Mouse (Mus musculus): ENCODE results near the gene Nfatc4. TPM values are rescaled to one million over a fixed set of nuclear protein-coding genes. Genes with fewer than 3 reads are reported as not detected.
A peak's percentile ranks its signal among the peaks of the same experiment; 100 is the strongest.

The Nfatc4 gene
- 1 to 10 TPM in 1 of 26 experiments, under 1 TPM in 3, not detected in 22; 0.24 to 4.9 (median 0.27) TPM for total RNA-seq (2018; cell fraction: chromatin; rRNA removed)
- total RNA-seq (2018; cell fraction: cytosol; rRNA removed), result under 1 TPM in 1 of 26 experiments, not detected in 25; 0.06 TPM
- under 1 TPM in 2 of 26 experiments, not detected in 24; 0.59 to 0.62 TPM for total RNA-seq (2018; cell fraction: nucleus; rRNA removed)
- not detected in 3 replicates for polyA plus RNA-seq (2018)

DNA sequence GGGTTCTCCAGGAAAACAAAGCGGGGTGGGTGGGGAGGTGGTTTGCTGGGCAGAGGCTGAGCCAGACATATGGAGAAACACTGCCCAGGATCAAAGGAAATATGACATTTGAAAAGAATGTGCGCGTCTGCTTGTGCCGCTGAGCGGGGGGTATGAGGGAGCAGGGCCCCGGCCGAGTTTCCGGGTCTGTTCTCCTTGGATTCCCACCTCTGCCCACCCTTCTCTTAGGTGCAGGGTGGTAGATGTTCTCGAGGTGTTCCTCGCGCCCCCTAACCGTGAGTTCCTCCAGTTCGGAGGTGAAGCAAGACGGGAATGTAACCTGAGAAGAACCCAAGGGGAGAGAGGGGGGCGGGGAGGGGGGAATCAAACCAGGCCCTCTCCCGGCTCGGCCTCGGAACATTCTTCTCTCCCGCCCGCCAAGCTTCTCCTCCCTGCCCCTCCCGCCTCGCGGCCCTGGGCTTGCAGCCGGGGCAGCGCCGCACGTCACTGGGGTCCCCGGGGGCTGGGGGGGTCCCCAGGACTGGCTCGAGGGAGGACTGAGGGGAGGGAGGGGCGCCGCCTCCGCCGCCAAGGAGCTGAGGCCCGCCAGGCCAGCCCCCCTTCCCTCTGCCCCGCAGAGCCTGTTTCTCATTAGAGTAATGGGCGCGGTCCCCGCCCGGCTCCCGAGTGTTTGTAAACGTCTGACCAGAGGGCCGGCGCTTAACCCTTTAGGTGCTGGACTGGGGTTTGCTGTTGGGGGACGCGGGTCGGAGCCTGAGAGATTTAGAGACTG, at the start of gene Nfatc4:
Gene Nfatc4, plus strand, starts transcription at position 154 of the 772 bp plus-strand sequence.
- Histone ChIP-seq H3K4me3 (ENCODE audit: inconsistent target) (no peak within 1 kb of the TSS; the same call in 1 of the 2 replicates), H3K79me2 (ENCODE audit: inconsistent target) (no peaks in the 10 kb centered on the region), H3K27ac (no peak within 1 kb of the TSS), H3K36me3 (ENCODE audit: inconsistent target) (no peaks in the 10 kb centered on the region)
- WGBS (ENCODE audit: missing documents), result 3% methylated on average over 43 of the region's 46 CpGs

DNA sequence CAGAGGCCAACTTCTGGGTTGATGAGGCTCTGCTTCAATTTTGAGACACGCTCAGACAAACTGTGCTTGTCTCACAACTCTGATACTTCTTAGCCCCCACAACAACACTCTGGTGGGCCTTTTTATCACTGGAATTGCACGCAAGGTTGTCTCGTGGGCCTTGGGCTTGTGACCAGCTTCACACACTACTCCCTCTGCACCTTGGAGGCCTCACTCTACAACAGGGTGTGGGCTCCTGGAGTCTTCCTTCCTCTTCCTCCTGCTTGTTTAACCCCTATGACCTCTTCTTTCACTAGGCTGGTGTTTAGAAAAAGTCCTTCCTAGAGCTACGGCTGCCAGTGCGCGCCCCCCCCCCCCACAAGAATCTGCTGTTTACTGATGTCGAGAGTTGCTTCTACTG, 46.2 kb upstream of the Nfatc4 start:
- H3K4me3 ChIP-seq (ENCODE audit: inconsistent target), result no peak overlapping the region
- no peaks in the 10 kb centered on the region for H3K36me3 ChIP-seq (ENCODE audit: inconsistent target)
- H3K27ac ChIP-seq, result no peak overlapping the region
- no peaks in the 10 kb centered on the region for H3K79me2 ChIP-seq (ENCODE audit: inconsistent target)
- 65% methylated on average over 7 of the region's 7 CpGs for WGBS (ENCODE audit: missing documents)

DNA sequence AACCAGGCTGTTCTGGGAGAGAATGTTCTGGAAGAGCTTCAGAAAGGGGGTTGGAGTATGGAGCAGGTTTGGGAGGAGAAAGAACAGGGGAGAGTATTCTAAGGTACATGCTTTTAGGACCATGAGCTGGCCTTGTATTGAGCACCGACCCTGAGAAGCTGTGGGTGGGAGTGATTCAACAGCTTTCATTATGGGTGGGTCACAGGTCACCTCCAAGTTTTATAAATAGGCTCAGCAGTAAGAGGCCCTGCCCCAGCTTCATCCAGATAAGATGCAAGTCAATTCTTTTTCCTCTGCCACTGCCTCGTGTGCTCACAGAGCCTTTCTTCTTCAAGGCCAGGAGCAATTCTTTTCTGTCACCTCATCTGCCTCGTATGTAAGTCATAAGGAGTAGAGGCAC, 45.8 kb upstream of the Nfatc4 start:
- no peaks in the 10 kb centered on the region for H3K36me3 ChIP-seq (ENCODE audit: inconsistent target)
- no peaks in the 10 kb centered on the region for H3K79me2 ChIP-seq (ENCODE audit: inconsistent target)
- no peak overlapping the region for H3K27ac ChIP-seq
- 52% methylated on average over 3 of the region's 3 CpGs for WGBS (ENCODE audit: missing documents)
- no peak overlapping the region for H3K4me3 ChIP-seq (ENCODE audit: inconsistent target)

DNA sequence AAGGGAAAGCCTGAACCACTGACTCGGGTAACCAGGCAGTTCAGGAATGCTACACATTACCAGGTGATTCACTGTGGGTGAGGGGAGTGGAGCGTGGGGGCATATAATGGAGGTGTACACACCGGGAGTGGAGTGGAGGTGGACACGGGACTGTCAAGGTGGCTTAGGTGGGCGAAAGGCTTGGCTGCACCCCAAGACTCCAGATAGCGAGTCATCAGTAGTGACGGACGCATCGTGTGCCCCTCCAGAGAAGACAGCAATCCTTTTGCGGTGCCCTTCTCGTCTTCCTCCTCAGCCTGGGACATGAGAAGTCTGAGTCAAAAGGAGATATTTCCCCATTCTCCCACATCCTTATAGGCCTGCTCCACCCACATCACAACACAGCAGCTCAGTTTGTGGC, 45.1 kb upstream of the Nfatc4 start:
- H3K27ac ChIP-seq, result no peak overlapping the region
- no peaks in the 10 kb centered on the region for H3K36me3 ChIP-seq (ENCODE audit: inconsistent target)
- 64% methylated on average over 11 of the region's 11 CpGs for WGBS (ENCODE audit: missing documents)
- no peaks in the 10 kb centered on the region for H3K79me2 ChIP-seq (ENCODE audit: inconsistent target)
- H3K4me3 ChIP-seq (ENCODE audit: inconsistent target), result no peak overlapping the region

DNA sequence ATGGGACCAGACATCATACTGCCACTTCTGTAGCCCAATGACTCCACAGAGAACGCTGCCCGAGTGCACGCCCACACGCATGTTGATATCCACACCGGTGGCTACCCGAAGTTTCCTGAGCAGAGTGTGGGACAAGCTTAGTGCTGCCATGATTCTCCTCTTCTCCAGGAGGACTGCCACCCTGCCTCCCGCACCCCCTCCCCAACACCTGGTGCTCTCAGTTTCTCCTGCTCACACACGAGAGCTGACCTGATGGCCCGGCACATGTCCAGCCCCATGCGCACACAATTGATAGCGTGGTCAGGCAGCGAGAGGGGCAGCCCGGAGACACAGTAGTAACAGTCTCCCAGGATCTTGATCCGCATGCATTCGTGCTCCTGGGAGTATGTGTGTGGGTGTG, 44.3 kb upstream of the Nfatc4 start:
- WGBS (ENCODE audit: missing documents), result 97% methylated on average over 15 of the region's 15 CpGs
- no peak overlapping the region for H3K4me3 ChIP-seq (ENCODE audit: inconsistent target)
- no peaks in the 10 kb centered on the region for H3K79me2 ChIP-seq (ENCODE audit: inconsistent target)
- H3K27ac ChIP-seq, result no peak overlapping the region
- H3K36me3 ChIP-seq (ENCODE audit: inconsistent target), result no peaks in the 10 kb centered on the region

DNA sequence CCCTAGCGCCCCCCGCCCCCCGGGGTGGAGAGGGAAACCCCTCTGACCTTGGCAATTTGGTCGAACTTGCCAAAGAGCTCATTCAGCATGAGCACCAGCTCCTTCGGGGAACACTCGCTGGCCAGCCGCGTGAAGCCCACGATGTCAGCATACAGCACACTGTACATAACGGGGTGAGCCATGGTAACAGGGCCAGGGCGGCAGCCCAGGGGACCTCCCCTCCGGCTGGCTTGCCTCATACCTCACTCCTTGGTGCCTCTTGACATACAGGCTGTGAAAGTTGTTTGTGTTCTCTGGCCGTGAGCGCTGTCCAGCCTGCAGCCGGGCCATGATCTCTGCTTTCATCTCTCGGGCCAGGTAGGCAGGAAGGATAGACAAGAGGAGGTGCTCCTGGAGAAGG, 43.3 kb upstream of the Nfatc4 start:
- Histone ChIP-seq H3K36me3 (ENCODE audit: inconsistent target) (no peaks in the 10 kb centered on the region), H3K4me3 (ENCODE audit: inconsistent target) (no peak overlapping the region), H3K27ac (no peak overlapping the region), H3K79me2 (ENCODE audit: inconsistent target) (no peaks in the 10 kb centered on the region)
- 84% methylated on average over 13 of the region's 16 CpGs for WGBS (ENCODE audit: missing documents)

DNA sequence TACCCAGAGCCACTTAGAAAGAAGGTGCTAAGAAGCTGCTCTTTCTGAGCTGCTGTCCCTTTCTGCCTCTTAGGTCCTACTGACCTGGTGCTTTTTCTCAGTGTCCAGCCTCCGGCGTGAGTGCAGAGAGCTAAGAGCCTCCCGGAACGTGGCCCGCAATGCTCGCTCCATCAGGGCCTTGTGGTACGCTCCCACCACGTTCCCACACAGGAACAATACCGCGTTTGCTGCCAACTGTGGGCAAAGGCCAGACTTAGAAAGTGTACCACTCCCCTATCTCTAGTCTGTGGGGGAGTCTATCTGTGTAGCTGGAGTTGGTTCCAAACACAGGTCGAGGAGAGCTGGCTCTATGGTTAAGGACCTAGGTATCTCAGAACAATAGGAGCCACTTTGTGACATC, 42.2 kb upstream of the Nfatc4 start:
- Histone ChIP-seq H3K36me3 (ENCODE audit: inconsistent target) (no peaks in the 10 kb centered on the region), H3K79me2 (ENCODE audit: inconsistent target) (no peaks in the 10 kb centered on the region), H3K27ac (no peak overlapping the region), H3K4me3 (ENCODE audit: inconsistent target) (no peak overlapping the region)
- WGBS (ENCODE audit: missing documents), result 75% methylated on average over 11 of the region's 11 CpGs

DNA sequence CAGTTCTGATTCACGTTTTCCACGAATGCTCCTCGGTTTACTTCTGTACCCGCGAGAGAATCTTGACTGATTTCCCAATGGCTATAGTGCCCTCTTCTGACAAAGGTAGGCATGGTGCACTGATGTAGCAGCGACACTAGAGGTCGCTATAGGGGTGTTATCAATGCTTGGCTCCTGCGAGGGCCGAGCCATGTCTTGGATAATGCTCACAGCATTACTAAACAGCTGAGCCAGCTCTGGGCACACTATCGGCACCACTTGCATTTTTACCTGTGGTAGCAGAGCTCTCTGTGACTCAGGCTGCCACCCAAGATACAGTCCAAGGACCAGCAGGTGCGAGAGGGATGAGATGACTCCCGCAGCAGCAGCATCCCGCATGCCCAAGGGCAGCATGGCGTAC, 41.6 kb upstream of the Nfatc4 start:
- no peak overlapping the region for H3K4me3 ChIP-seq (ENCODE audit: inconsistent target)
- no peak overlapping the region for H3K27ac ChIP-seq
- 25% methylated on average over 14 of the region's 14 CpGs for WGBS (ENCODE audit: missing documents)
- H3K79me2 ChIP-seq (ENCODE audit: inconsistent target), result no peaks in the 10 kb centered on the region
- no peaks in the 10 kb centered on the region for H3K36me3 ChIP-seq (ENCODE audit: inconsistent target)

DNA sequence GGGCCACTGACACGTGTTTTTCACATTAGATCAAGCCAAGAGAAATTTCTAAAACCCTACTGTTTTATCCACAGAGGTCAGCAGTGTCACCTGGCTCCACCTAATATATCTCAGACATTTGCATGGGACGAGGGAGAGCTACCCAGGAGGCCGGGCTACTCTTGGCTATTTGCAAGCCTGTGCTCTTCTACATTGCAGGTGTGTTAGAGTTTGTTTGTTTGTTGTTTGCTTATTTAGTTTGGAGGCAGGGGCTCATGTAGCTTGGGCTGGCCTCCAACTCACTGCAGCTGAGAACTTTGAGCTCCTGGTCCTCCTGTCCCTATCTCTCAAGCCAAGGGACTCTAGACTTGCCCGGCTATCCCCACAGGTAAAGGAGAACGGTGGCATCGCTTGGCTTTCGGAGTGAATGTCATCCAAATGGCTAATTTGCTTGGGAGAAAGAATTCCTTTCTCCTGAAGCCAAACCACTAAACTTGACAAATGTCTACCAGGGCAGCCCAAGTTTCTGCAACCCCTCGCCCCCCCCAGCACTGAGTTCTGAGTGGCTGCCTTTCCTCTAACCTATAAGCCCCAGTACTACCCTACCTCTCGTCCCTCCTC, 40.5 kb upstream of the Nfatc4 start:
- H3K27ac ChIP-seq, result no peak overlapping the region

DNA sequence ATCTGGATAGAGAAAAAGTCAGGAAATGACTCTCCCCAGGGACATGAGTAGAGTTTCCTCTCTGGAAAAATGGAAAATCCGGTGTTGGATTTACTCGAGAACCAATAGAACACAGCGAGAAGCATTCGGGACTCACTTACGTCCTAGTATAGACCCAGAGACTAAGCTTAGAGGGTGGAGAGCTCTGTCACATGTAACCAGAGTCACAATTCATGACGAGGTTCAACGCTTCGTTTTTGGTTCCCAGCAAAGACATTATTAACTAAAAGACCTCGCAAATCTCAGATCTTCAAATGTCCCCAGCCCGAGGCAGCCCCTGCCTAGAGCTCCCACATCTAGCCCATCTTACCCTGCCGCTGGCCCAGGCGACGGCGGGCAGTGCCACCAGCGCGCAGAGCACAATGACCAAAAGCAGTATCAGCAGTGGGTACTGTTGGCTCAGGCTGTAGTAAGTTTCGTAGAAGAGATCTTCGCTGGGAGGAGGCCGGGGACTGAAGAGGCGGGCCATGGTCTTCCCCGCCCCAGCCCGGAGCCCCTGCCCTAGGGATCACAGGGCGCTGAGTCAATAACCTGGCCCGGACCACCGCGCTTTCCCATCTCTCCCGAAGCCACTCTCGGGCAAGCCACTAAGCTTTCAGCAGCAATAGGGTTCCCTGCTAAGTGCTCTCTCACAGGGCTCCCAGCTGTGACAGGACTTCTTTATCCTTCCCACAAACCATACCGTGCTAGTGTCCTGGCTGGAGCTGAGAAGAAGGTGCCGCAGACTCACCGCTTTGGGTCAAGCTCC, 39.6 kb upstream of the Nfatc4 start:
- Histone ChIP-seq H3K27ac (no peak overlapping the region), H3K36me3 (ENCODE audit: inconsistent target) (no peaks in the 10 kb centered on the region), H3K4me3 (ENCODE audit: inconsistent target) (no peak overlapping the region), H3K79me2 (ENCODE audit: inconsistent target) (no peaks in the 10 kb centered on the region)
- 45% methylated on average over 30 of the region's 31 CpGs for WGBS (ENCODE audit: missing documents)

More for the DNA sequence above, 40.5 kb upstream of the Nfatc4 start:
- no peaks in the 10 kb centered on the region for H3K36me3 ChIP-seq (ENCODE audit: inconsistent target)
- H3K4me3 ChIP-seq (ENCODE audit: inconsistent target), result no peak overlapping the region
- 73% methylated on average over 9 of the region's 9 CpGs for WGBS (ENCODE audit: missing documents)
- no peaks in the 10 kb centered on the region for H3K79me2 ChIP-seq (ENCODE audit: inconsistent target)

DNA sequence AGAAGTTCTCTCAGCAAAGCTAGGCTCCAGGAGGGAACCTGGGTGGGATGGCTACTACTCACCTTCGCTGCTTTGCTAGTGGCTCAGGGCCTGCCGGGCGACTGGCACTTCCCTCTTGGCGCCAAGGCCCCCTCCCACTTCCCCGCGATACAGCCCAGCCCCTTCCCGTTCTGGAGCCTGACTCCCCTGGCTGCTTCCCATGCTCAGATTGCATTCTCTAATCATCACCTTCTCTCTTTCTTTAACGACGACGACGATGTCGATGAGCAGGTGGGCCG, 39.0 kb upstream of the Nfatc4 start, which contains the start of gene Adcy4:
Gene Adcy4, minus strand, starts transcription at position 138 of the 278 bp plus-strand sequence.
- no peak within 1 kb of the TSS for H3K27ac ChIP-seq
- 61% methylated on average over 13 of the region's 13 CpGs for WGBS (ENCODE audit: missing documents)
- H3K36me3 ChIP-seq (ENCODE audit: inconsistent target), result no peaks in the 10 kb centered on the region
- H3K4me3 ChIP-seq (ENCODE audit: inconsistent target), result no peak within 1 kb of the TSS
- no peaks in the 10 kb centered on the region for H3K79me2 ChIP-seq (ENCODE audit: inconsistent target)

DNA sequence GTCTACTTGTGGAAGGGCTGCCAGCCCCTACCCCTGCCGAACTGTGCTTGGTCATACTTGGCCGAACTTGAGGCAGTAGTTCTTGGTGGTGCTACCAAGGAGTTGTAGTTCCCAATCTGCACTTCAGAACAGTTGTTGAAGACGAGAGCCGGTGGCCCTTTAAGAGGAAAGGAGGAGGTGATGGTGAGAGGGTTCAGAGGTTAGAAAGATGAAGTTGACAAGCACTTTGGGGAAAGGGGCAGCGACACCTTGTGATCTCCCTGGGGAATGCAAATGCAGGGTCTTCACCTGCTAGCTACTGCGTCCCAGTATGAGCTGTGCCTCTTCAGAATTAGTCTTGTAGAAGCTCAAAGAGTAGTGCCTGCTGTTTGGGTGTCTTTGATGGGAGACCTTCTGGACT, 37.7 kb upstream of the Nfatc4 start:
- Histone ChIP-seq H3K79me2 (ENCODE audit: inconsistent target) (no peaks in the 10 kb centered on the region), H3K36me3 (ENCODE audit: inconsistent target) (no peaks in the 10 kb centered on the region), H3K27ac (no peak overlapping the region), H3K4me3 (ENCODE audit: inconsistent target) (no peak overlapping the region)
- 92% methylated on average over 6 of the region's 6 CpGs for WGBS (ENCODE audit: missing documents)

DNA sequence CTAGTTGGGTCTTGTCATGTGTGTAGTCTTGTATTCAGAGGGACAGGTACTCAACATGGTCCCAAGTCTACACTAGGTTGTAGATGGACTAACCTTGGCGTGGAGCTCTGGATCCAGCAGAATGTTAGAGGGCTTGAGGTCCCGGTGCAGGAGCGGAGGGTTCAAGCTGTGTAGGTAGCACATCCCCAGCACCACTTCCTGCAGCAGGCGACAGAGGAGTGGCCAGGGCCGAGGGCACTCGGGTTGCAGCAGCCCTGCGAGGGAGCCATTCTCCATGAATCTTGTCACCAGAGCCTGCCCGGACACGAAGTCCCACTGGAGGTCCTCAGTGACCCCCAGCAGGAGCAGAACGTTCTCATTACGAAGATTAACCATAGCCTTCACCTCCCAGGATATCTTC, 35.2 kb upstream of the Nfatc4 start:
- Histone ChIP-seq H3K36me3 (ENCODE audit: inconsistent target) (no peaks in the 10 kb centered on the region), H3K27ac (no peak overlapping the region), H3K79me2 (ENCODE audit: inconsistent target) (no peaks in the 10 kb centered on the region), H3K4me3 (ENCODE audit: inconsistent target) (peak overlapping the region; percentile 73)
- WGBS (ENCODE audit: missing documents), result 59% methylated on average over 11 of the region's 11 CpGs

DNA sequence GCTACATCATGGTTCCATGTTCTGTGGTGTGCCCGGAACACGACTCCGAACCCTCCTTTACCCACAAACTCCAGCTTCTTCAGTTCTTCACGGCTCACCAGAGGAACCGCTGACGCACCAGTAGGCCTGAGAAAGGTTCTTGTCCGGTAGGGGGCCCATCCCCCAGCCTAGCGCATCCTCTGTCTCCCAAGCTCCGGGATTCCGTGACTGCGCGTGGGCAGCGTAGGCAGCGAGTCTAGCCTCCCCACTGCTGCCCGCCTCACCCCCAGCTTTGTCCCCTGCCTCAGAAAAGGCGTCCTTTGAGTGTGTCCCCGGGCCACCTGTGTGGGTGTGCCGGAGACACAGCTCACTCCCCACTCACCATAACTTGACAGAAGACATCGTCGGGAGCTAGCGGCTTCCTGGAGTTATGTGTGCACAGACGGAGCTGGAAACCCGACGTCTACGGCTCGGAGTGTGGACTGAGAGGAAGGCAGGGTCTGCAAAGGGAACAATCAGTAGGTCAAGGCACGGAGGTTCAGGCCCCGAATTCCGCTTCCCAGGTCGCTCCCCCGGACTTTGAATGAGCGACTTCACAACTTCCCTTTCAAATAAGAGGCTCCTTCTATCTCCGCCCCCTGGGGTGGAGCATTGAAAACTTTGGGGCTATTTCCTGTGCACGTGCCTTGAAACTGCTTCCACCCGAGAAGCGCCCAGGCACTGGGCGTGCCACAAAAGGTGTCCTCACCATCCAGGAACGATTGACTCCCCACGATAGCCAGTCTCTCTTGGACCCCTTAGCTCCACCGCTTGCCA, 34.5 kb upstream of the Nfatc4 start, which contains the start of gene Ripk3:
Gene Ripk3, minus strand, starts transcription at position 610 of the 795 bp plus-strand sequence.
- 5% methylated on average over 40 of the region's 40 CpGs for WGBS (ENCODE audit: missing documents)
- no peaks in the 10 kb centered on the region for H3K79me2 ChIP-seq (ENCODE audit: inconsistent target)
- H3K36me3 ChIP-seq (ENCODE audit: inconsistent target), result no peaks in the 10 kb centered on the region
- peak within 1 kb of the TSS; percentile 31 for H3K27ac ChIP-seq
- H3K4me3 ChIP-seq (ENCODE audit: inconsistent target), result peak within 1 kb of the TSS; percentile 73
